Mouse (Mus musculus) erythroid progenitor cell, adult 5-6 weeks (primary cell): ENCODE results near the gene Gm11236. TPM values are rescaled to one million over a fixed set of nuclear protein-coding genes. Genes with fewer than 3 reads are reported as not detected.
"Not testable (repeated sequence)": the region's sequence is repeated elsewhere in the genome, so short reads cannot be mapped to it uniquely, and the experiment has no call there.

Experiments used
- ATAC-seq: replicated peaks from 2 replicates; pipeline ENCODE4 v1.8.0; 2016; ENCODE audit warnings: moderate number of reproducible peaks, mild to moderate bottlenecking, moderate TSS enrichment, inconsistent platforms; ENCODE audit not compliant: poor library complexity, low FRiP score, severe bottlenecking
- total RNA-seq, 2 experiments: library from RNA; stranded (forward) in 1 of 2; stranded (reverse) in 1 of 2; fragments of 150-400 nt in 1 of 2; fragments of 186-747, 209-891 nt in 1 of 2; gene quantifications; 2 replicates each; pipeline versions ENCODE4 v1.2.3 to v1.2.4; 2015 to 2017; ENCODE audit warnings: low replicate concordance in 2 of 2

Gm11236 gene
- total RNA-seq (2015; ENCODE audit: low replicate concordance) (not detected in 2 replicates), total RNA-seq (2017; ENCODE audit: low replicate concordance) (not detected in 2 replicates)

DNA sequence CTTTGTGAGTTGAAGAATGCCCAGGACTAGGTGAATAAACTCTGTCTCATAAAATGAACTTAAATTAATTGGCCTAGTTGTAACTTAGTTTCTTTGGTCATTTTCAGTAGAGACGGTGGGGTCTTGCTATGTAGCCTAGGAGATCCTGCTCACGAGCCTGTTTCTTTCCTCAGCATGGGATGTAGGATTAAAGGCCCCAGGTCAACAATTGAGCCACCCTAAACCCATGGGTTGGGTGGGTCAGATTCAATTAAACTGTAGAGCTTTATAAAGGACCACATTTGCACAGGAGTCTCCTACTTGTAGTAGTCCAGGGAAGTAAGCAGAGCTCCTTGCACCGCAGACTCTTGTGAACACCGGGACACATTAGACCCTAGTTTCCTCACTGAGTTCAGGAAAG lies at the start of gene Gm11236:
TSS of gene Gm11236 (plus strand) at position 301 of the 400 bp plus-strand sequence.
- ATAC-seq, result not testable (repeated sequence)

DNA sequence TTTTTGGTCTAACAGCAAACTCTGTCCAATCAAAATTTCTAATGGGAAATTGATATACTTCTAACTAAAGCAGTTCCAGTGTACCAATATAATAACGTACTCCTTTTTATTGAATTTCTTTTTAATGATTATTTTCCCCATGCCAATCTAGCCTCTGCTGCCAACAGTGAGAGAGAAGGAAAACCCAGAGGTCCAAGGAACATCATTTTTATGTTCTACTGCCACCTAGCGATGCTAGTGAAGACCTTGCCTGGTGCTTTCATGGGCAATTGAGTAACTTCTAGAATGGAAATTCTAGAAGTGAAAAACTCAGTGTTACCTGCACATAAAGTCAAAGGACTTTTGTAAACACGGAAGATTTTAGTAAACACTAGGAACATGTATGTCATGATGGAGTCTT lies 38.7 kb upstream of the Gm11236 start:
- no peak for ATAC-seq

- not testable (repeated sequence) for ATAC-seq
Measured at GRCm38 (mm10) chr4:73607581-73607980, 30.3 kb upstream of the Gm11236 start, which contains the start of gene Gm11238. Gm11238 (plus strand) TSS chr4:73607881.

DNA sequence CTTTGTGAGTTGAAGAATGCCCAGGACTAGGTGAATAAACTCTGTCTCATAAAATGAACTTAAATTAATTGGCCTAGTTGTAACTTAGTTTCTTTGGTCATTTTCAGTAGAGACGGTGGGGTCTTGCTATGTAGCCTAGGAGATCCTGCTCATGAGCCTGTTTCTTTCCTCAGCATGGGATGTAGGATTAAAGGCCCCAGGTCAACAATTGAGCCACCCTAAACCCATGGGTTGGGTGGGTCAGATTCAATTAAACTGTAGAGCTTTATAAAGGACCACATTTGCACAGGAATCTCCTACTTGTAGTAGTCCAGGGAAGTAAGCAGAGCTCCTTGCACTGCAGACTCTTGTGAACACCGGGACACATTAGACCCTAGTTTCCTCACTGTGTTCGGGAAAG lies 15.2 kb upstream of the Gm11236 start, which contains the start of gene Gm11237:
TSS of gene Gm11237 (plus strand) at position 301 of the 400 bp plus-strand sequence.
- not testable (repeated sequence) for ATAC-seq

GRCm38 (mm10) chr4:73661864-73662263 lies 23.9 kb downstream of the Gm11236 start:
- not testable (repeated sequence) for ATAC-seq

DNA sequence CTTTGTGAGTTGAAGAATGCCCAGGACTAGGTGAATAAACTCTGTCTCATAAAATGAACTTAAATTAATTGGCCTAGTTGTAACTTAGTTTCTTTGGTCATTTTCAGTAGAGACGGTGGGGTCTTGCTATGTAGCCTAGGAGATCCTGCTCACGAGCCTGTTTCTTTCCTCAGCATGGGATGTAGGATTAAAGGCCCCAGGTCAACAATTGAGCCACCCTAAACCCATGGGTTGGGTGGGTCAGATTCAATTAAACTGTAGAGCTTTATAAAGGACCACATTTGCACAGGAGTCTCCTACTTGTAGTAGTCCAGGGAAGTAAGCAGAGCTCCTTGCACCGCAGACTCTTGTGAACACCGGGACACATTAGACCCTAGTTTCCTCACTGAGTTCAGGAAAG lies 30.1 kb downstream of the Gm11236 start, which contains the start of gene Gm11239:
TSS of gene Gm11239 (plus strand) at position 301 of the 400 bp plus-strand sequence.
- ATAC-seq, result not testable (repeated sequence)

- not testable (repeated sequence) for ATAC-seq
Measured at GRCm38 (mm10) chr4:73683216-73683615, 45.3 kb downstream of the Gm11236 start, which contains the start of gene Gm428. Gm428 (plus strand) TSS chr4:73683516.

Other genes starting within 250 kb of the Gm11236 start
- not detected in 2 replicates for gene Gm11487, start 233.0 kb upstream of the Gm11236 start, total RNA-seq (2015; ENCODE audit: low replicate concordance)
- gene Gm11487, start 233.0 kb upstream of the Gm11236 start, total RNA-seq (2017; ENCODE audit: low replicate concordance), result not detected in 2 replicates
- not detected in 2 replicates for gene Gm11238, start 30.2 kb upstream of the Gm11236 start, total RNA-seq (2015; ENCODE audit: low replicate concordance)
- not detected in 2 replicates for gene Gm11238, start 30.2 kb upstream of the Gm11236 start, total RNA-seq (2017; ENCODE audit: low replicate concordance)
- gene Gm11237, start 15.1 kb upstream of the Gm11236 start, total RNA-seq (2015; ENCODE audit: low replicate concordance), result not detected in 2 replicates
- gene Gm11237, start 15.1 kb upstream of the Gm11236 start, total RNA-seq (2017; ENCODE audit: low replicate concordance), result not detected in 2 replicates
- gene Gm11239, start 30.2 kb downstream of the Gm11236 start, total RNA-seq (2015; ENCODE audit: low replicate concordance), result not detected in 2 replicates
- not detected in 2 replicates for gene Gm11239, start 30.2 kb downstream of the Gm11236 start, total RNA-seq (2017; ENCODE audit: low replicate concordance)
- not detected in 2 replicates for gene Gm428, start 45.4 kb downstream of the Gm11236 start, total RNA-seq (2015; ENCODE audit: low replicate concordance)
- not detected in 2 replicates for gene Gm428, start 45.4 kb downstream of the Gm11236 start, total RNA-seq (2017; ENCODE audit: low replicate concordance)
- not detected in 2 replicates for gene Rasef, start 152.9 kb downstream of the Gm11236 start, total RNA-seq (2015; ENCODE audit: low replicate concordance)
- not detected in 2 replicates for gene Rasef, start 152.9 kb downstream of the Gm11236 start, total RNA-seq (2017; ENCODE audit: low replicate concordance)
- gene Gm11758, start 238.1 kb downstream of the Gm11236 start, total RNA-seq (2015; ENCODE audit: low replicate concordance), result not detected in 2 replicates
- gene Gm11758, start 238.1 kb downstream of the Gm11236 start, total RNA-seq (2017; ENCODE audit: low replicate concordance), result not detected in 2 replicates